Mouse (Mus musculus) cortical plate, adult 2 months (tissue): Measurements from ENCODE around the gene Gclm.

ENCODE experiments used
- CTCF ChIP-seq: fragments of 200-500 bp; IDR thresholded peaks from 2 replicates; pipeline ENCODE4 v1.5.1; 2011; ENCODE audit warnings: mild to moderate bottlenecking, control low read depth, low read length; ENCODE audit not compliant: insufficient read depth; ENCODE audit errors: extremely low read depth
- POLR2A ChIP-seq: fragments of 200-500 bp; IDR thresholded peaks from 2 replicates; pipeline ENCODE4 v1.6.1; 2011; ENCODE audit warnings: mild to moderate bottlenecking, low read length, control low read depth; ENCODE audit not compliant: insufficient read depth; ENCODE audit errors: extremely low read depth

GRCm38 (mm10) chr3:122295511-122295910 is 50.2 kb downstream of the Gclm start:
- TF ChIP-seq POLR2A = no peak
- TF ChIP-seq CTCF = peak; percentile 83
